Mouse (Mus musculus): ENCODE results near the gene Dmap1.

GRCm38 (mm10) chr4:117656961-117657360, 25.1 kb downstream of the Dmap1 start:
- TF ChIP-seq POLR2A (IDR thresholded peaks at IDR 0.05; ENCODE audit: low read depth, low read length) (no peak), CTCF (IDR thresholded peaks at IDR 0.05; ENCODE audit: borderline replicate concordance, insufficient read depth, low read length) (no peak)

All from embryonic fibroblast, embryonic 13.5 days (primary cell).